Mouse (Mus musculus): ENCODE measurements around the gene Foxred1. TPM values are rescaled to one million over a fixed set of nuclear protein-coding genes. Genes with fewer than 3 reads are reported as not detected.

The Foxred1 gene
- total RNA-seq (2021): 10 to 100 TPM; 33.9 to 39.8 TPM
- long read RNA-seq, experiment 1, transcript Foxred1-202 (11 exons, 2,289 nt): major isoform, 34 of 46 reads
- long read RNA-seq, experiment 1, partial matches to known transcripts: 4 of 46 reads
- long read RNA-seq, experiment 1, other reads (novel, unspliced or antisense): 7 of 46 reads
- long read RNA-seq, experiment 2, transcript Foxred1-202 (11 exons, 2,289 nt): major isoform, 40 of 66 reads
- long read RNA-seq, experiment 2, partial matches to known transcripts: 6 of 66 reads
- long read RNA-seq, experiment 2, other reads (novel, unspliced or antisense): 20 of 66 reads

GRCm38 (mm10) chr9:35210542-35211474, at the start of gene Foxred1:
Foxred1 (minus strand) TSS chr9:35211055.
- peak; percentile 97 to 98 for DNase-seq (ENCODE audit: low spot score in 2 of 2)

- no peak for DNase-seq (ENCODE audit: low spot score in 2 of 2)
Observed at GRCm38 (mm10) chr9:35257365-35257764, 46.5 kb upstream of the Foxred1 start.

GRCm38 (mm10) chr9:35249476-35249875, 38.6 kb upstream of the Foxred1 start:
- DNase-seq (ENCODE audit: low spot score in 2 of 2): no peak

GRCm38 (mm10) chr9:35247405-35247804, 36.5 kb upstream of the Foxred1 start:
- no peak for DNase-seq (ENCODE audit: low spot score in 2 of 2)

GRCm38 (mm10) chr9:35239734-35240133, 28.9 kb upstream of the Foxred1 start:
- no peak for DNase-seq (ENCODE audit: low spot score in 2 of 2)

GRCm38 (mm10) chr9:35238915-35239571, 28.2 kb upstream of the Foxred1 start:
- no peak for DNase-seq (ENCODE audit: low spot score in 2 of 2)

- no peak for DNase-seq (ENCODE audit: low spot score in 2 of 2)
Observed at GRCm38 (mm10) chr9:35238371-35238770, 27.5 kb upstream of the Foxred1 start.

- DNase-seq (ENCODE audit: low spot score in 2 of 2): no peak
Observed at GRCm38 (mm10) chr9:35235996-35236395, 25.1 kb upstream of the Foxred1 start.

- DNase-seq (ENCODE audit: low spot score in 2 of 2): no peak
Observed at GRCm38 (mm10) chr9:35228671-35229070, 17.8 kb upstream of the Foxred1 start.

- DNase-seq (ENCODE audit: low spot score in 2 of 2): no peak
Observed at GRCm38 (mm10) chr9:35223466-35223865, 12.6 kb upstream of the Foxred1 start.

GRCm38 (mm10) chr9:35217963-35218362, 7.1 kb upstream of the Foxred1 start:
- DNase-seq (ENCODE audit: low spot score in 2 of 2): no peak

GRCm38 (mm10) chr9:35211573-35212511, 987 bp upstream of the Foxred1 start:
- DNase-seq (ENCODE audit: low spot score in 2 of 2): no peak

GRCm38 (mm10) chr9:35204421-35204820, 6.4 kb downstream of the Foxred1 start:
- no peak for DNase-seq (ENCODE audit: low spot score in 2 of 2)

GRCm38 (mm10) chr9:35203536-35203935, 7.3 kb downstream of the Foxred1 start:
- DNase-seq (ENCODE audit: low spot score in 2 of 2): no peak

- DNase-seq (ENCODE audit: low spot score in 2 of 2): no peak
Observed at GRCm38 (mm10) chr9:35200529-35201060, 10.3 kb downstream of the Foxred1 start.

GRCm38 (mm10) chr9:35199772-35200471, 10.9 kb downstream of the Foxred1 start, which contains the start of the genes Srpr and Tirap:
Srpr (plus strand) TSS chr9:35200175.
Tirap (minus strand) TSS chr9:35200291.
- peak; percentile 92 to 95 for DNase-seq (ENCODE audit: low spot score in 2 of 2)

GRCm38 (mm10) chr9:35198945-35199771, 11.7 kb downstream of the Foxred1 start:
- no peak for DNase-seq (ENCODE audit: low spot score in 2 of 2)

GRCm38 (mm10) chr9:35198351-35198750, 12.5 kb downstream of the Foxred1 start:
- DNase-seq (ENCODE audit: low spot score in 2 of 2): no peak

GRCm38 (mm10) chr9:35197625-35198024, 13.2 kb downstream of the Foxred1 start:
- DNase-seq (ENCODE audit: low spot score in 2 of 2): no peak
